ENCODE assay signal across 20 mouse cellular contexts in the genomic region with DNA sequence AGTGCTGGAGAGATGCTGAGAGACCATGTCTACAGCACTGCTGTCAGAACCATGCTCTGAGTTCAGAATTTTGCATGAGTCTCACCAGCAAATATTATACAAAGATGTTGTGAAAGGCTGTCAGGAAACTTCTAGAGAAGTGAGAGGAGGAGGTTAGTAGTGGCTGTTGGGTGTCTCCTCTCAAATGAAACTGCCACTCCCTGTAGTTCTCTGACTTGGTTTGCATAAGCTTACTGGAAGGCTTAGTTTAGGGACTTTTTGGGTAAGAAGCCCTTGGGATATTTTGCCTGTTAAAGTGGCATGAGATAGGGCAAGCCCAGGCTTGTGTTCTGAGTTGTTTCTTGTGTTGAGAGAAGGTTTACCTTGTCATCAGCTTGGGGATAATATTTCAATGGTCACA. TPM values are rescaled to one million over a fixed set of nuclear protein-coding genes. Genes with fewer than 3 reads are reported as not detected.
DNase-seq lines count a peak whose midpoint lies in the region; ATAC-seq and TF ChIP-seq lines count a peak whose summit lies in the region.
"Not testable (repeated sequence)": the region's sequence is repeated elsewhere in the genome, so short reads cannot be mapped to it uniquely, and the experiment has no call there.
"Had no signal": no experiment of that assay in that cellular context is flagged by ENCODE, and none has a peak within 500 bp of the region (broad histone marks: within the 10 kb centered on the region; RNA-seq: fewer than 3 reads in every experiment).

No protein-coding gene starts in this region.

- H3K4me3 ChIP-seq in embryonic fibroblast, embryonic 13.5 days (ENCODE audit: insufficient read depth, low read length); stomach, embryonic 16.5 days (replicated peaks; ENCODE audit: low read length): not testable (repeated sequence)
- H3K4me3 ChIP-seq in spleen, adult 2 months (ENCODE audit: extremely low read depth, insufficient read depth, insufficient read length): peak overlapping the region; percentile 48

- H3K4me1 ChIP-seq in embryonic fibroblast, embryonic 13.5 days (ENCODE audit: control insufficient read depth, insufficient read depth, low read length); spleen, adult 2 months (ENCODE audit: control insufficient read depth, insufficient read depth, insufficient read length); stomach, embryonic 16.5 days (ENCODE audit: control insufficient read depth, insufficient read depth, low read length): not testable (repeated sequence)

- not testable (repeated sequence) for H3K36me3 ChIP-seq in spleen, adult 2 months (ENCODE audit: control insufficient read depth, insufficient read depth, low read length); stomach, embryonic 16.5 days (ENCODE audit: control insufficient read depth, insufficient read depth, low read length)

- not testable (repeated sequence) for H3K9me3 ChIP-seq in stomach, embryonic 16.5 days (replicated peaks; ENCODE audit: control insufficient read depth, low read length)

- not testable (repeated sequence) for H3K4me2 ChIP-seq in stomach, embryonic 16.5 days (ENCODE audit: low read depth, low read length)

- not testable (repeated sequence) for TF ChIP-seq POLR2A in embryonic fibroblast, embryonic 13.5 days (IDR thresholded peaks at IDR 0.05; ENCODE audit: low read depth, low read length); spleen, adult 2 months (IDR thresholded peaks at IDR 0.05; ENCODE audit: low read depth, low read length)

- not testable (repeated sequence) for TF ChIP-seq CTCF in embryonic fibroblast, embryonic 13.5 days (IDR thresholded peaks at IDR 0.05; ENCODE audit: borderline replicate concordance, insufficient read depth, low read length); spleen, adult 2 months (IDR thresholded peaks at IDR 0.05; ENCODE audit: extremely low read depth, insufficient read depth, insufficient read length, insufficient replicate concordance)

- ATAC-seq in megakaryocyte progenitor cell, adult 5-6 weeks (replicated peaks; ENCODE audit: poor library complexity): peak; percentile 38
- ATAC-seq in stomach, embryonic 16.5 days (ENCODE audit: insufficient read depth, low FRiP score): peak; percentile 60; the same call in 1 of the 2 replicates

- DNase-seq in B cell, adult 2 months: peak; percentile 31 to 36
- DNase-seq in adipocyte (ENCODE audit: low spot score): peak; percentile 8
- peak; percentile 36 for DNase-seq in induced T-regulatory cell, adult 2 months (ENCODE audit: low read depth)
- DNase-seq in spleen, adult 2 months (ENCODE audit: low read depth in 1 of 2, low spot score in 2 of 2): peak in 1 of 2 experiments; percentile 27

- not testable (repeated sequence) for H3K9ac ChIP-seq in stomach, embryonic 16.5 days (ENCODE audit: low read length)

- H3K27me3 ChIP-seq in spleen, adult 2 months (ENCODE audit: control insufficient read depth, insufficient read depth, low read length); stomach, embryonic 16.5 days (ENCODE audit: control insufficient read depth, insufficient read depth, low read length): not testable (repeated sequence)

- H3K27ac ChIP-seq in embryonic fibroblast, embryonic 13.5 days (ENCODE audit: insufficient read depth, low read length): peak overlapping the region; percentile 52; the same call in 1 of the 2 replicates
- peak overlapping the region; percentile 81 for H3K27ac ChIP-seq in spleen, adult 2 months (ENCODE audit: insufficient read depth, low read length)
- H3K27ac ChIP-seq in stomach, embryonic 16.5 days (ENCODE audit: low read length): not testable (repeated sequence)

RNA-seq across cellular contexts. Expression of a gene that starts 40.7 kb away (rescaled TPM):
- polyA plus RNA-seq in embryonic fibroblast, embryonic 13.5 days (2011; ENCODE audit: insufficient read length, low read depth, missing spikeins): not detected in 2 replicates
- total RNA-seq in megakaryocyte progenitor cell, adult 5-6 weeks (2015): not detected in 2 replicates
- not detected in 2 replicates for total RNA-seq in megakaryocyte progenitor cell, adult 5-6 weeks (2017)
- polyA plus RNA-seq in spleen, adult 2 months (2012; rRNA removed): 0.35 TPM in 1 of 2 replicates, not detected in the other
- 0.92 and 2.0 TPM in 2 replicates for polyA plus RNA-seq in stomach, embryonic 16.5 days (2015; fragmentation: Nextera tagmentation; extraction: Ambion mirVana)
- total RNA-seq: hematopoietic stem cell, adult 5-6 weeks had no signal
- polyA plus RNA-seq: embryonic facial prominence, embryonic 11.5 days; erythroblast, embryonic 14.5 days; forebrain, embryonic 12.5 days; forebrain, embryonic 15.5 days; G1E; gonadal fat pad, adult 2 months; heart, embryonic 11.5 days; heart, embryonic 14.5 days; heart, postnatal 0 days; hindbrain, embryonic 12.5 days; hindbrain, embryonic 15.5 days; intestine, embryonic 15.5 days had no signal
